Mouse (Mus musculus) liver, adult (tissue): ENCODE data around the gene Usp44.

Experiments
- GATA4 ChIP-seq: IDR thresholded peaks from 2 replicates; pipeline ENCODE4 v1.6.1; 2014; ENCODE audit warnings: mild to moderate bottlenecking, low read length; ENCODE audit not compliant: insufficient replicate concordance

The Usp44 gene

DNA sequence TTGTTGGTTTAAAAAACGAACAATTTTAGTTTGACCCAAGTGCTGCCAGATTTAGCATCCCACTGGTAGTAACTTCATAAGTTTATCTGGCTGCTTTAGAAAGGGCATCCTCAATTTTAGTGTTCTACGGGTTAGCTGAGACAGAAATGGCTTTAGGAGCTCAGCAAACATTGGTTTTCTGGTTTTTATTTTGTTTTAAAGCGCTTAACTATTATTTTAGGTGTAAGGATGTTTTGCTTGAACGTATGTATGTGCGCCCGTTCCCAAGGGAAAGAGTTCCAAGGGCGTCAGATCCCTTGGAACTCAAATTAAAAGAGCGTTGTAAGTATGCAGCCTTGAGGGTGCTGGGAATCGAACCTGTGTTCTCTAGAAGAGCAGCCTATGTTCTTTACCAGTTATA is 1.5 kb downstream of the Usp44 start:
- no peak for TF ChIP-seq GATA4

DNA sequence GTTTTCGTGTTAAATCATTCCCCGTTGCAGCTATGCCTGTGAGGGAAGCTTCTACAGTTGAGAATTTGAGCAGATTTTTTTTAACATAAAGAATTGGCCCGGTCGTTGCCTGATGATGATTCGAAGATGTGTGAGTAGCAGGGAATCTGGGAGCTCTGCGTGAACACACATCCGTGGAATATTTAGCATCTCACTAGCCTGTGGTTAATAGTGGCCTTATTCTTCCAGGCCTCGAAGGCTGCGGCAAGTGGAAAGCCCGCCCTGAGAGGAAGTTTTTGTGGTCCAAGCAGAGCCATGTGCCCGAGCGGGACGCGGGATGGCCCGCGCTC is 2.0 kb downstream of the Usp44 start:
- TF ChIP-seq GATA4, result no peak

DNA sequence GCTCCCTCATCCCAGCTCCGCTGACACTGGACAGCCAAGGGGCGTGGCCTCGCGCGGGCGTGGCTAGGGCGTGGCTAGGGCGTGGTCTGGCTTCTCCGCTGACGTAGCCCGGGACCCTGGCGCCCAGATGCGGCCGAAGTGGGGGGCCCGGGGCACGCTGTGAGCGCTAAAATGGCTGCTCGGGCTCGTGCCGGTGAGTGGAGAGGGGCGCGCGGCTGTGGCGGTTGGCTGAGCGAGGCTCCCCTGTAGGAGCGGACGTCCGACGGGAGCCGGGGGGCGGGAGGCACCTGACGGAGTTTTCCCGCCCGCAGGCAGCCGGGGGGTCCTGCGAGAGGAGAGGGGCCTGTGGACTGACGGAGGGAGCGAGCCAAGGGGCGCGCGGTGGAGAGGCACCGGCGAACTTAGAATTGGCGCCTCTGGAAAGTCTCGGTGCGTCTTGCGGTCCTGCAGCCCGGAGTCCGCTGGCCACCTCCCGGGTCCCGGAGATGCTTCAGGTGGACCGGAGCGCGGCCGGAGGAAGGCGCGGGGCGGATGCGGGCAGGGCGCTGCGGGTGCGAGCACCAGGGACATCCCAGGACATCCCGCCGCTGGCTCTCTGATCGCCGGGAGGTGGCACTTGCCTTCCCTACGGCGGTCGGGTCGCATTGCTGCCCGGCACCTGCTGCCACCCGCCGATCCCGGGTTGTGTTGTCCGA is 2.5 kb downstream of the Usp44 start:
- TF ChIP-seq GATA4, result no peak

DNA sequence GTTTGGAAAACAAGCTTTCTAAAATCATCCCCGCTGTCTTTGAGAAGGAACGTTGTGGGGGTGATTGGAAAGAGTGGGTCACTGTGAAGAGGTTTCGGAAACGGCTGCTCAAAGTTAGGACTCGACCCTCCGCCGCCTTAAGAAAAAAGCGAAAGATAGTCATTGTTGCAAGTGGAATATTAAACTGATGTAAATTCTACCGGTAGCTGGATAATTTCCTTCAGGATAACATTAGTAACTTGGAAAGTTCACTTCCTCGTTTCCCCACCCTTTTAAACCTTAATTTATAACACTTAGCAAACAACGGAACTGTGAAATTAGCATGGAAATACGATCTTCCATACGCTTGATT is 3.0 kb downstream of the Usp44 start:
- no peak for TF ChIP-seq GATA4

DNA sequence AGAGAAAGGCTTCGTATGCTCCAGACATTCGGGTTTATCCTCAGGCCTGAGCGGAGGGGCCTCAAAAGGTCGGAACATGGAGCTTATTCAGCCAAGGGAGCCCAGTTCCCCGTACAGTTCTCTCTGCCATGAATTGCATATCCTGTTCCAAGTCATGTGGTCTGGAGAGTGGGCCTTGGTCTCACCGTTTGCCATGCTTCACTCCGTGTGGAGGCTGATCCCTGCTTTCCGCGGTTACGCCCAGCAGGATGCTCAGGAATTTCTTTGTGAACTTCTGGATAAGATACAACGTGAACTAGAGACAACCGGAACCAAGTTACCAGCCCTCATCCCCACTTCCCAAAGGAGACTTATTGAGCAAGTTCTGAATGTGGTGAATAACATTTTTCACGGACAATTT is 15.4 kb downstream of the Usp44 start:
- TF ChIP-seq GATA4, result no peak

DNA sequence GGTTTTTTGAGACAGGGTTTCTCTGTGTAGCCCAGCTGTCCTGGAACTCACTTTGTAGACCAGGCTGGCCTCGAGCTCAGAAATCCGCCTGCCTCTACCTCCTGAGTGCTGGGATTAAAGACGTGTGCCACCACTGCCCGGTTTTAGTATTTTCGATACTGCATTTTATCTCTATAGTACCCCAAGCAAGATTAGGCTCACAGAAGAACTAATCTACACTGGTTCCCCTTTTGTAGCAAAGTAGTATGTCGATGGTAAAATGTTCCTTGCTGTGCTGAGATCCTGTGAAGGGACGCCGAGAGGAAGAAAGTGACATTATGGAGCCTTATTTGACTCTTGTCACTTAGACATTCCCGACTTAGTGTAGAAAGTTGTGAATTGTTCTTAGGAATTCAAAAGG is 23.8 kb downstream of the Usp44 start:
- no peak for TF ChIP-seq GATA4

DNA sequence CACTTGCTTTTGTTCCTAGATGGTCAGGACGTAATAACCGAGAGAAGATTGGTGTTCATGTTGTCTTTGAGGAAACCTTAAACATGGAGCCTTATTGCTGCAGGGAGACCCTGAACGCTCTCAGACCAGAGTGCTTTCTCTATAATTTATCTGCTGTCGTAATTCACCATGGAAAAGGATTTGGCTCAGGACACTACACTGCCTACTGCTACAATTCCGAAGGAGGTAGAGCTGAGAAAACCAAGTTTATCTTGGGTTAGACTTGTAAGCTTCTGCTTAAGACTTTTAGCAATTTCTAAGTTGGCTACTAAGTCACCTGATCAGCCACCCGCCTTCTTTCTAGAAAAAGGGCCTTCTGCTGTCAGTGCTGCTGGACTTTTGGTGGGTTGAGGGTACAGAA is 24.7 kb downstream of the Usp44 start:
- TF ChIP-seq GATA4, result no peak

DNA sequence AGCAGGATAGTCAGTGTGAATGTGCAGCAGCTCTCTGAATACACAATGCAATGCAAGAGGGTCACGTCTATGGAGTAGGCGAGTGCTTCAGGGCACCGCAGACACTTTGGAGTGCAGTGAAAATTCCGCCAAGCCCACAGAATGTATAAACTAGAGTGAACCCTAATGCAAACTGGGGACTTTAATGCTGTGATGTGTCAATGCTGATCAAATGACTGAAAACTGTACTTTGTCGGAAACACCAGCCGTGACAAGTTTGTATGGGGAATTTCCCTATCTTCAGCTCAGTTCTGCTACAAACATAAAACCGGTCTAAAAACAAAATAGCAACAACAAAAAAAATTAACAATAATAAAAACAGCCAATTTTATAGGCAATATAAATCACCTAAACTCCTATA is 37.0 kb downstream of the Usp44 start:
- no peak for TF ChIP-seq GATA4

DNA sequence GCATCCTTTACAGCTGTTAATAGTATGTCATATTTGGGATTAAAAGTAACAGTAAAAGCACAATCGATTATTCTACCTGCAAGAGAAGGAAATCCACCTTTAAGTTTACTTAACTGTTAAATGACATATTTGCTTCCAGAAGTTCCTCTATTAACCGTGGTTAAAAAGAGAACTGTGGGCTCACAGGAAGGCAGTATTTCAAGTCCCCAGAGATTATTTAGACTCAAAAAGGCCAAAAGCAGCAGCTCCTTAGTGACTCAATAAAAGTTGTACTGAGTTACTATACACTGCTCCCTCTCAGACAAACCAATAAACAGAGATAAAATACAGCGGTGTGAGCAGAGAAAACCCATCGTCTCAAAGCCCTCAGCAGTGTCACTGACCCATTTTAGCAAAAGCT is 37.5 kb downstream of the Usp44 start:
- no peak for TF ChIP-seq GATA4

DNA sequence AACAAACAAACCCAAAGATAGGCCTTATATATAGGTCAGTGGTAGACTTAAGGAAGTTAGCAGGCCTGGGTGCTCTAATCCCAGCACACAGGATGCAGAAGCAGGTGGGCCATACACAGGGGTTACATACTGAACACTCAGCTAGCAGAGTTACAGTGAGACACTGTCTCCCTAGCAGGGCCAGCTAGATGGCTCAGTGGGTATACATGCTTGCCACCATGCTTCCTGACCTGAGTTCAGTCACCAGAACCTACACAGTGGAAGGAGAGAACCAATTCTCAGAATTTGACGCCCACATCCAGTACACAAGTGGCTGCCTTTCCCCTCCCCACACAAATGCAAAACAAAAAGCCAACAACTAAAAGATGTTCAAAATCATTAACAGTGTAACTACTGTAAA is 45.4 kb downstream of the Usp44 start:
- no peak for TF ChIP-seq GATA4

DNA sequence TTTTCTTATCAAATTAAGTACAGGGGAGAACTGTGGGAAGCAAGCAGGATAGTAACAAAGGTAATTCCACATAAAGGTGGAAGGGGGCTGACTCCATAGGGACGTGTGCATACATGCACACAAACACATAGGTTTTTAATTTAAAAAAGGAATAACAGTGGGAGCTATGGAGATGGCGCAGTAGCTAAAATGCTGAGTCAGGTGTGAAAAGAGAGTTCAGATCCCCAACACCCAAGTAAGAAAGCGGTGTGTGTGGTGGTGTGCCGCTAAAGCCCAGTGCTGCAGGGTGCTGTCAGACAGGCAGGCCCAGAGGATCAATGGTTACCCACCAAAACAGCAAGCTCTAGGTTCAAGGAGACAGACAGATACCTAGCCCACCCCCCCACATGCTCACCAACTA is 47.4 kb downstream of the Usp44 start:
- no peak for TF ChIP-seq GATA4

DNA sequence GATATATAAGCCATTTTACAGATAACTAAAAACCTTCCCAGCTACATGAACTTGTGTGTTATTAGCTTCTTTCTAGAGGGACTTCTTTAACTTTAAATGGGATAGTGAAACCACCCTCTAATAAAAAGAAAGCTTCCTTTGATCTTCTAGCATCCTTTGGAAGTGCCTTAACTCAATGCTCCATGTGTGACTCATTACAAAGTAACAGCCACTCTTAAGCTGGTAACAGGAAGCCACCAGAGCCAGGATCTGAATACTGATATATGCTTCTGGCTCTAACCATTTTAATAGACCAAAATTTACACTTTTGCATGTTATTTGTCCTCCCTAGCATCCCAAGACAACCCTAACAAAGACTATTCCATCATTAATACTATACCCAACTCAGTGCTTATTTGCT is 50.6 kb downstream of the Usp44 start:
- no peak for TF ChIP-seq GATA4

DNA sequence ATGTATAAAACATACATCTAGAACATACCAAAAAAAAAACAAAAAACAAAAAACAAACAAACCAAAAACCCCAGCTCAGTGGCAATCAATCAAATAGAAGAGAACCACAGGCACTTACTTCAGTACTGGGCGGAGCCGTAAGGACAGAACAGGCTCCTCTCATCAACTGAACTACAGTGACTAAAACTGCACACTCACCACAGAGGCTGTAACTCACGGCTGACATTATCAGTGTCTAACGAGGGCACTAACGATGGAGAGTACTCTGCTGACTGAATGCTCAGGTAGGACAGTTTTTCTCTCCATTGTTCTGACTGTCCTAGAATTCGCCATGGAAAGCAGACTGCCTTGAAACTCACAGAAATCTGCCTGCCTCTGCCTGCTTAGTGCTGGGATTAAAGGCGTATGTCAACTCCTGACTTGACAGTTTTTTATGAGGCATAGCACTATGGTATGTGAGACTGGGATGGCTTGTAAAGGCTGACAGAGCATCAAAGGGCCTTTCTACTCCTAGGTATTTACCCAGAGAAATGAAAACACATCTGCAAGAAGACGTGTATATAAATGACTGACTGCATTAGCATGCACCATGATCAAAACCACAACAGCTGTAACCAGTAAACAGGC is 51.5 kb downstream of the Usp44 start:
- TF ChIP-seq GATA4, result no peak

DNA sequence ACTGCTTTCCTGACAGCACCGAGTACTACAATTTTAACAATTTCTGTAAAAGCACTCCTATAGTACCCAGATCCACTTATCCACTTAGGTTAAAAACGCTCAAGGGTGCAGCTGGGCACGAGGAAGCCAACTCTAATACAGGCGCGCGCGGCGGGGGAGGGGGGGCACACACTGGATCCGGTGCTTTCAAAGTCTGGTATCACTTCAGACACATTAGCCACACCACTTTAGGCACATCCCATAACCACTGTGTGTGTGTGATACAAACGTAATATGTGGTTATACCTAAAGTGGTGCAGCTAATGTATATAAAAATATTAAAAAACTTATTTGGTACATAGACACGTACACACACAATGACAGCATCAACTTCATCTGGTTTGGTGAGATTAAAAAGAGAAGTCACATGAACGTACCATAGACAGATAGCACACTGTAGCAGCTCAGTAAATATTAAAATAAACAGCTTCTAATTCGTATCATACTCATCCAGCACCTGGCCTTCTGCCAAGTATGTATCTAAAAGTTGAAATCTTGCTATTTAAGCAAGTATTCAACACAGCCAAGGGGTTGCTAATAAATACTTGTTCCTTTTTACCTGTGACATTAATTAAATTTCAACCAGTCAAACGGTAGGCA is 54.6 kb downstream of the Usp44 start:
- TF ChIP-seq GATA4, result no peak

DNA sequence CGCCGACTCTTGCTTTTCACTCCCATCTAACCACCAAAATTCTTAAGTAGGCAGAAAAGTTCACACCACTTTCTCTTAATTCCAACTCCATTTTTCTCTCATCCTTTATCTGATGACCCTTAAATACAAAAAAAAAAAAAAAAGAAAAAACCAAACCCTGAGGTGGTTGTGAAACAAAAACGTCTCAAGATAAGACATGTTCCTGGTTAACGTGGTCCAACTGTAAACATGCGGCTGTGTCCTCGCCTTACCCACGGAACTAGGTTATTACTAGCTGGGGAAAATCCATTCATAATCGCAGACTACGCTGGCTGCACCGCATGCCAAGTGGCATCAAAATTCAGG is 57.2 kb downstream of the Usp44 start:
- TF ChIP-seq GATA4, result no peak

DNA sequence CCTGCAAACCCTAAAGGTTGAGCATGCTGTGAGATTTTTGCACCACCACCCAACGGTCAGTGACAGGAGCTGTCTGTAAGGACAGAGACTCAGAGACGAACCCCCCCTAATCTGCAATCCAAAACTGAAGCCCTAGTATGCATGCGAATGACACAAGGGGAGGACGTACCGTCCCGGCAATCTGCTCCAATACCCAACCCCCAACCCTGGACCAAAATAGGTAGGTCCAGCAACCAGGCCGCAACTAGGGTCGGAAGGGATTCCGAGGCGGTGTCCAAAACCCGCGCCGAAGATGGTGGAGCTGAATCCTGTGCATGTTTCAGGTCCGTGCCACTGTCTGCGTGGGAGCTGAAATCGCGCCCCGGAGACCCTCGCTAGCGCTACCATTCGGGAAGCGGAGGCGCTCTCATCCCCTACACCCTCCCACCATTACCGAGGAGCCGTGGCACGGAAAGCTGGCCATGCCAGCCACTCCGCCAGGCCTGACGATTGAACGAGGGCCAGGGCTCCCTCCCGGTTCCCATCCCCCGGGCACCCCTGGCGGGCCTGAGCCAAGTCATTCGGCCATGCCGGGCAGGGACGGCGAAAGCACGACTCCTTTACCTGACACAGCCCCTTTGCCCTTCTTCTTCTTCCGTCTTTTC is 57.7 kb downstream of the Usp44 start:
- no peak for TF ChIP-seq GATA4
